16 mouse cellular contexts compared by ENCODE assay signal in the genomic region with DNA sequence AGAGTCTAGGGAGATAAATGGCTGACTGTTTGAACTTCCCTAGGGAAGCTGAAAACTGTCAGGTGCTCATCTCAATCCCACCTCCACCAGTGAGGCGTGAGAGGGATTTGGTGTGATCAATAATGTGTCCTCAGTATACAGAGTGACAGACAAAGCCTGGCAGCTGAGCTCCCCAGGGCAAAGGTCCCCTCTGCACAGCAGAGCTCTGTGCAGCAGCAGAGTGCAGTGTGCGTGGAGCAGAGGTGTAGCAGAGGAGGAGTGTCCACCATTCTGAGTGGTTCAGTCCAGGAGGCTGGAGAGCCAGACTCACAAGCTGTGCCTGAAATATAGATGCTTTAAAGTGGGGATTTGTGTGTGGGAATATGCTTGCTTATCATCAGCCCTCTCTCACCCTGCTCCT.
A peak's percentile ranks its signal among the peaks of the same experiment; 100 is the strongest.
DNase-seq lines count a peak whose midpoint lies in the region; ATAC-seq lines count a peak whose summit lies in the region.
"Had no signal": no experiment of that assay in that cellular context is flagged by ENCODE, and none has a peak within 500 bp of the region (broad histone marks: within the 10 kb centered on the region; RNA-seq: fewer than 3 reads in every experiment).

No protein-coding gene starts in this region.

- no peak overlapping the region for H3K9ac ChIP-seq in hindbrain, embryonic 11.5 days (ENCODE audit: low read depth, low read length)
- no peak overlapping the region for H3K9ac ChIP-seq in liver, embryonic 13.5 days
- H3K9ac ChIP-seq in midbrain, embryonic 14.5 days (replicated peaks; ENCODE audit: low read length) = no peak overlapping the region
- H3K9ac ChIP-seq: embryonic facial prominence, embryonic 15.5 days; lung, embryonic 15.5 days had no signal

- H3K4me3 ChIP-seq in hindbrain, embryonic 11.5 days (ENCODE audit: low read depth, low read length) = no peak overlapping the region
- H3K4me3 ChIP-seq in hindbrain, embryonic 10.5 days = no peak overlapping the region
- no peak overlapping the region for H3K4me3 ChIP-seq in liver, embryonic 13.5 days (replicated peaks)
- H3K4me3 ChIP-seq in midbrain, embryonic 14.5 days (replicated peaks; ENCODE audit: low read depth, low read length) = no peak overlapping the region
- H3K4me3 ChIP-seq: embryonic facial prominence, embryonic 15.5 days; lung, embryonic 15.5 days had no signal

- ATAC-seq in hindbrain, embryonic 11.5 days (ENCODE audit: low FRiP score) = peak; percentile 65; the same call in 1 of the 2 replicates
- peak; percentile 83 for ATAC-seq in liver, embryonic 13.5 days (ENCODE audit: low read depth)
- ATAC-seq in midbrain, embryonic 14.5 days (ENCODE audit: low FRiP score, low TSS enrichment) = peak; percentile 34; the same call in 1 of the 2 replicates
- ATAC-seq: Patski had no signal

- H3K9me3 ChIP-seq in hindbrain, embryonic 11.5 days (ENCODE audit: control insufficient read depth, low read length) = no peaks in the 10 kb centered on the region
- no peaks in the 10 kb centered on the region for H3K9me3 ChIP-seq in hindbrain, embryonic 10.5 days
- no peaks in the 10 kb centered on the region for H3K9me3 ChIP-seq in liver, embryonic 13.5 days (replicated peaks)
- H3K9me3 ChIP-seq in midbrain, embryonic 14.5 days (ENCODE audit: control insufficient read depth, low read length) = no peaks in the 10 kb centered on the region
- H3K9me3 ChIP-seq: embryonic facial prominence, embryonic 15.5 days; lung, embryonic 15.5 days had no signal

- H3K4me2 ChIP-seq in hindbrain, embryonic 11.5 days (replicated peaks; ENCODE audit: low read depth, low read length) = no peak overlapping the region
- no peak overlapping the region for H3K4me2 ChIP-seq in liver, embryonic 13.5 days
- no peak overlapping the region for H3K4me2 ChIP-seq in midbrain, embryonic 14.5 days (ENCODE audit: low read length)
- H3K4me2 ChIP-seq: embryonic facial prominence, embryonic 15.5 days; lung, embryonic 15.5 days had no signal

- 39% methylated on average over 2 of the region's 2 CpGs for WGBS in hindbrain, embryonic 11.5 days
- WGBS in hindbrain, embryonic 10.5 days = 32% methylated on average over 2 of the region's 2 CpGs
- WGBS in liver, embryonic 13.5 days (ENCODE audit: insufficient replicate concordance) = 34% methylated on average over 2 of the region's 2 CpGs
- WGBS in midbrain, embryonic 14.5 days = 16% methylated on average over 2 of the region's 2 CpGs

- no peaks in the 10 kb centered on the region for H3K4me1 ChIP-seq in hindbrain, embryonic 11.5 days (replicated peaks; ENCODE audit: control insufficient read depth, insufficient read depth, low read length)
- peaks cover 3% of the 10 kb centered on the region; the same call in 1 of the 2 replicates for H3K4me1 ChIP-seq in hindbrain, embryonic 10.5 days (replicated peaks)
- no peaks in the 10 kb centered on the region for H3K4me1 ChIP-seq in liver, embryonic 13.5 days (replicated peaks)
- H3K4me1 ChIP-seq in midbrain, embryonic 14.5 days (ENCODE audit: control insufficient read depth, insufficient read depth, low read length) = no peaks in the 10 kb centered on the region
- H3K4me1 ChIP-seq: embryonic facial prominence, embryonic 15.5 days; lung, embryonic 15.5 days had no signal

- H3K27ac ChIP-seq in hindbrain, embryonic 11.5 days (ENCODE audit: low read depth, low read length) = no peak overlapping the region
- H3K27ac ChIP-seq in hindbrain, embryonic 10.5 days = no peak overlapping the region
- no peak overlapping the region for H3K27ac ChIP-seq in liver, embryonic 13.5 days
- no peak overlapping the region for H3K27ac ChIP-seq in midbrain, embryonic 14.5 days (replicated peaks; ENCODE audit: low read depth, low read length)
- H3K27ac ChIP-seq: embryonic facial prominence, embryonic 15.5 days; kidney, postnatal 0 days; lung, embryonic 15.5 days had no signal

- no peak for DNase-seq in hindbrain, embryonic 11.5 days (ENCODE audit: low spot score)
- DNase-seq in hindbrain, embryonic 10.5 days (ENCODE audit: low spot score) = no peak
- DNase-seq in brain, adult 2 months (ENCODE audit: low read depth, low spot score) = peak; percentile 5
- no peak for DNase-seq in liver, embryonic 13.5 days
- DNase-seq in midbrain, embryonic 14.5 days = no peak
- DNase-seq in T-cell, adult 2 months (ENCODE audit: low spot score) = no peak
- no peak for DNase-seq in thymus, postnatal 10 days (ENCODE audit: low spot score in 2 of 2)
- DNase-seq in urinary bladder, adult 18-20 months (ENCODE audit: low spot score in 2 of 2) = no peak
- DNase-seq: cerebellum, postnatal 25 days; gastrocnemius, postnatal 25 days; heart, postnatal 14 days; right cerebral cortex, postnatal 4 days had no signal

- no peaks in the 10 kb centered on the region for H3K36me3 ChIP-seq in hindbrain, embryonic 11.5 days (ENCODE audit: control insufficient read depth, insufficient read depth, low read length)
- H3K36me3 ChIP-seq in hindbrain, embryonic 10.5 days = no peaks in the 10 kb centered on the region
- no peaks in the 10 kb centered on the region for H3K36me3 ChIP-seq in liver, embryonic 13.5 days
- no peaks in the 10 kb centered on the region for H3K36me3 ChIP-seq in midbrain, embryonic 14.5 days (ENCODE audit: control insufficient read depth, insufficient read depth, low read length)
- H3K36me3 ChIP-seq: embryonic facial prominence, embryonic 15.5 days; lung, embryonic 15.5 days had no signal

- H3K27me3 ChIP-seq in hindbrain, embryonic 11.5 days (ENCODE audit: control insufficient read depth, insufficient read depth, low read length) = no peaks in the 10 kb centered on the region
- H3K27me3 ChIP-seq in hindbrain, embryonic 10.5 days (ENCODE audit: insufficient read depth, poor library complexity, severe bottlenecking) = no peaks in the 10 kb centered on the region
- no peaks in the 10 kb centered on the region for H3K27me3 ChIP-seq in liver, embryonic 13.5 days
- no peaks in the 10 kb centered on the region for H3K27me3 ChIP-seq in midbrain, embryonic 14.5 days (ENCODE audit: control insufficient read depth, insufficient read depth, low read length)
- H3K27me3 ChIP-seq: embryonic facial prominence, embryonic 15.5 days; lung, embryonic 15.5 days had no signal
